Mouse (Mus musculus) kidney, postnatal 25 days (tissue): ENCODE results near the gene E430018J23Rik.
"Not testable (repeated sequence)": the region's sequence is repeated elsewhere in the genome, so short reads cannot be mapped to it uniquely, and the experiment has no call there.

Experiments
- DNase-seq, 2 experiments: peaks; one replicate each; pipeline ENCODE4 v3.0.0; 2021; ENCODE audit warnings: mixed read lengths in 2 of 2

The E430018J23Rik gene

GRCm38 (mm10) chr7:127393157-127393943, at the start of gene E430018J23Rik:
E430018J23Rik (minus strand) TSS chr7:127393629.
- peak; percentile 98 to 100 for DNase-seq

GRCm38 (mm10) chr7:127437724-127438123, 44.3 kb upstream of the E430018J23Rik start:
- DNase-seq, result peak in 1 of 2 experiments; percentile 24

GRCm38 (mm10) chr7:127435206-127435605, 41.8 kb upstream of the E430018J23Rik start:
- no peak for DNase-seq

- peak; percentile 58 to 65 for DNase-seq
Observed at GRCm38 (mm10) chr7:127426354-127426753, 32.9 kb upstream of the E430018J23Rik start.

- DNase-seq, result peak; percentile 17 to 71
Observed at GRCm38 (mm10) chr7:127425911-127426310, 32.5 kb upstream of the E430018J23Rik start.

GRCm38 (mm10) chr7:127425291-127425690, 31.9 kb upstream of the E430018J23Rik start:
- DNase-seq, result peak; percentile 47 to 68

GRCm38 (mm10) chr7:127422247-127422646, 28.8 kb upstream of the E430018J23Rik start:
- peak; percentile 58 to 77 for DNase-seq

GRCm38 (mm10) chr7:127421388-127422191, 28.2 kb upstream of the E430018J23Rik start, which contains the start of gene Zfp688:
Zfp688 (minus strand) TSS chr7:127422068.
- peak; percentile 97 to 98 for DNase-seq

GRCm38 (mm10) chr7:127411418-127411817, 18.0 kb upstream of the E430018J23Rik start:
- no peak for DNase-seq

- DNase-seq, result peak; percentile 91 to 96
Observed at GRCm38 (mm10) chr7:127406002-127406987, 12.9 kb upstream of the E430018J23Rik start, which contains the start of gene Zfp764. Zfp764 (minus strand) TSS chr7:127406822.

- not testable (repeated sequence) for DNase-seq
Observed at GRCm38 (mm10) chr7:127404101-127404500, 10.7 kb upstream of the E430018J23Rik start.

- no peak for DNase-seq
Observed at GRCm38 (mm10) chr7:127402980-127403379, 9.6 kb upstream of the E430018J23Rik start.

- no peak for DNase-seq
Observed at GRCm38 (mm10) chr7:127400355-127400754, 6.9 kb upstream of the E430018J23Rik start.

GRCm38 (mm10) chr7:127393944-127394333, 510 bp upstream of the E430018J23Rik start:
- no peak for DNase-seq

- no peak for DNase-seq
Observed at GRCm38 (mm10) chr7:127392251-127392824, 1.1 kb downstream of the E430018J23Rik start.

- DNase-seq, result no peak
Observed at GRCm38 (mm10) chr7:127391538-127391937, 1.9 kb downstream of the E430018J23Rik start.

- DNase-seq, result no peak
Observed at GRCm38 (mm10) chr7:127390306-127390705, 3.1 kb downstream of the E430018J23Rik start.

GRCm38 (mm10) chr7:127388201-127388600, 5.2 kb downstream of the E430018J23Rik start:
- DNase-seq, result not testable (repeated sequence)

GRCm38 (mm10) chr7:127386641-127387392, 6.6 kb downstream of the E430018J23Rik start, which contains the start of gene 9130019O22Rik:
9130019O22Rik (minus strand) TSS chr7:127387166.
- DNase-seq, result peak; percentile 96 to 99

- DNase-seq, result not testable (repeated sequence)
Observed at GRCm38 (mm10) chr7:127385560-127385959, 7.9 kb downstream of the E430018J23Rik start.
